Mouse (Mus musculus): ENCODE data around the gene Gm7029.

Gene Gm7029

DNA sequence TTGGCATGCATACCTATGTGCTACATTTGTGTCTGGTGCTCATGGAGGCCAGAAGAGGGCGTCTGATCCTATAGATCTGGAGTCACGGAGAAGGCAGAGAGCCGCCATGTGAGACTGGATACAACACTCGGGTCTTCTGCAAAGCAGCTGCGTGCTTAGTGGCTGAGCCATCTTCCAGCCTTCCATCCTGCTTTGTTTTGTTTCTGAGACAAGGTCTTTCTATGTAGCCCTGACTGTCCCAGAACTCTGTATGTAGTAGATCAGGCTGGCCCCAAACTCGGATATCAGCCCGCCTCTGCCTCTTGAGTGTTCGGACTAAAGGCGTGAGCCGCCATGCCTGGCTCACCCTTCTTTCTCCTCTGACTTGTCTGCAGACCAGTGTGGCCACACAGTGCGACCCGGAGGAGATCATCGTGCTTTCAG is 41.3 kb downstream of the Gm7029 start:
- DNase-seq: no peak

DNA sequence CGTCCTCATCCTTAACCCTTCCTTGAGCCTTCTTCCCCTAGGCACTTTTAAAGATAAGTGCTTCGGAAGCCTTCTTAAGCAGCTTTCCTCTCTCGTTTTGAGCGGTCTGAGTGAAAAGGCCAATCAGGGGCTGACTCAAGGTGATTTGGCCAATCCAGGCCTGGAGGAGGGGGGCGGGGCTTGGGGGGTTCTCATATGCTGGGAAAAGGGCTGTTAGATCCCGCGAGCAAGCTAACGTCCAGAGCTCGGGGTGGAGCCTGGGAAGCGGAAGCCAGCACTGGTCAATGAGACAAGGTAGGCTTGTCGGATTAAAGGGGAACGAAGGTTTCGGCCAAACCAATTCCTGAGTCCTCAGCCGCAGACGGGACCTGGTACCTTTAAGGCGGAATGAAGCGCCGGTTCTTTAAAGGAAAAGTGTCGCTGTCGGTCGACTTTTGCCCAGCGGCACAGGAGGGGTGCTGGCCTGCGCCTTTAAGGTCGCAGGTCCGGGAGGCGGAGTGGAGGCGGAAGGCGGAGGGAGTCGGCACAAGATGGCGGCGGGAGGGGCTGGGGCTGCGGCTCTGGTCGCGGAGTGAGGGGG is 42.1 kb downstream of the Gm7029 start, which contains the start of the genes Tapbp and Zbtb22:
TSS of gene Tapbp (plus strand) at position 229 of the 580 bp plus-strand sequence.
TSS of gene Zbtb22 (plus strand) at position 234 of the 580 bp plus-strand sequence.
- peak; percentile 98 to 99 for DNase-seq

GRCm38 (mm10) chr17:33916294-33916693 is 42.7 kb downstream of the Gm7029 start:
- DNase-seq: no peak

DNA sequence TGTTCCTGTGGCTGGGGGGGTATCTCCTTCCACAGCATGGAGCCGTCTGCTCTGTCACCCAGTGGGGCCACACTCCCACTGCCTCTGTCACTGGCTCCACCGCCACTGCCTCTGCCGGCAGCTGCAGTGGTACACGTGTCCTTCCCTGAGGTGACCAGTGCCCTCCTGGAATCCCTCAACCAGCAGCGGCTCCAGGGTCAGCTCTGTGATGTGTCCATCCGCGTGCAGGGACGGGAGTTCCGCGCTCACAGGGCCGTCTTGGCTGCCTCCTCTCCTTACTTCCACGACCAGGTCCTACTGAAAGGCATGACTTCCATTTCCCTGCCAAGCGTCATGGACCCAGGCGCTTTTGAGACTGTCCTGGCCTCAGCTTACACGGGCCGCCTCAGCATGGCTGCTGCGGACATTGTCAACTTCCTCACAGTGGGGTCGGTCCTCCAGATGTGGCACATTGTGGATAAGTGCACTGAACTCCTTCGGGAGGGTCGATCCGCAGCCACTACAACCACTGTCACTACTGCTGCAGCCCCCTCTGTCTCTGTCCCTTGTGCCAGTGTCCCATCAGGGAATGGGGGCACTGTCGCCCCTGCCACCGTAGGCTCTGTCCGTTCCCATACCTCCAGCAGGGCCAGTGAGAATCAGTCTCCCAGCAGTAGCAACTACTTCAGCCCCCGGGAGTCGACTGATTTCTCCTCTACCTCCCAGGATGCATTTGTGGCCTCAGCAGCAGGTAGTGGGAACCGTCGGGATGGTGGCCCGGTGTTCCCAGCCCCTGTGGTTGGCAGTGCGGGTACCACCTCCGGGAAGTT is 43.4 kb downstream of the Gm7029 start:
- DNase-seq: peak in 1 of 2 experiments; percentile 62

- peak in 1 of 2 experiments; percentile 38 for DNase-seq
Observed at GRCm38 (mm10) chr17:33917656-33918292, 44.1 kb downstream of the Gm7029 start.

DNA sequence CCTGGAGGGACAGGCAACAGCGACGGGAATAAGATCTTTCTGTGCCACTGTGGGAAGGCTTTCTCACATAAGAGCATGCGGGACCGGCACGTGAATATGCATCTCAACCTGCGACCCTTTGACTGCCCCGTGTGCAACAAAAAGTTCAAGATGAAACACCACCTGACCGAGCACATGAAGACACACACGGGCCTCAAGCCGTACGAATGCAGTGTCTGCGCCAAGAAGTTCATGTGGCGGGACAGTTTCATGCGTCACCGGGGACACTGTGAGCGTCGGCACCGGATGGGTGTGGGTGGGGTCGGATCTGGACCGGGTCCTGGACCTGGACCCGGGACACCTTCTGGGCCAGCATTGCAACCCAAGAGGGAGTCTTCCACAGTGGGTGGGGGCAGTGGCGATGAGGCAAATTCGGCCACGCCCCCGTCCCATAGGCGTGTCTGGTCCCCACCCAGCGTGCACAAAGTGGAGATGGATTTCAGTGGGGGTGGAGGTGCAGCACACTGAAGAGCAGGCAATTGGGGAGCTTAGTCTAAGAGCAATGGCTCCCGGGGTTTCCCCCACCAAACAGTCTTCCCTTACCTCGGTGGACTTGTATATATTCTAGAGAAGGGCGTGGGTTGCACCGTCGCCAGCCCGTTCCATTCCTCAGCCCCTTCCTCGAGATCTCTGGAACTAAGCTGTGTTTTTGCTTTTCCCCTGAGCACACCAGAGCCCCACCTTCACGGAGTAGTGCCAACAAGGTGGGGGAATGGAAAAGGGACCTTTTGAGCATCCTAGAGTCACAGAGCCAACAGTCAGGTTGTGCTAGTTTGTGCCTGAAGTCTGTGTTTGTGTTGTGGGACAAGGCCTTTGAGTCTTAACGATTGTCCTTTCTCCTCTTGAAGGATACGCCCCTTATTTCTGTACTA is 44.9 kb downstream of the Gm7029 start:
- peak in 1 of 2 experiments; percentile 54 for DNase-seq

DNA sequence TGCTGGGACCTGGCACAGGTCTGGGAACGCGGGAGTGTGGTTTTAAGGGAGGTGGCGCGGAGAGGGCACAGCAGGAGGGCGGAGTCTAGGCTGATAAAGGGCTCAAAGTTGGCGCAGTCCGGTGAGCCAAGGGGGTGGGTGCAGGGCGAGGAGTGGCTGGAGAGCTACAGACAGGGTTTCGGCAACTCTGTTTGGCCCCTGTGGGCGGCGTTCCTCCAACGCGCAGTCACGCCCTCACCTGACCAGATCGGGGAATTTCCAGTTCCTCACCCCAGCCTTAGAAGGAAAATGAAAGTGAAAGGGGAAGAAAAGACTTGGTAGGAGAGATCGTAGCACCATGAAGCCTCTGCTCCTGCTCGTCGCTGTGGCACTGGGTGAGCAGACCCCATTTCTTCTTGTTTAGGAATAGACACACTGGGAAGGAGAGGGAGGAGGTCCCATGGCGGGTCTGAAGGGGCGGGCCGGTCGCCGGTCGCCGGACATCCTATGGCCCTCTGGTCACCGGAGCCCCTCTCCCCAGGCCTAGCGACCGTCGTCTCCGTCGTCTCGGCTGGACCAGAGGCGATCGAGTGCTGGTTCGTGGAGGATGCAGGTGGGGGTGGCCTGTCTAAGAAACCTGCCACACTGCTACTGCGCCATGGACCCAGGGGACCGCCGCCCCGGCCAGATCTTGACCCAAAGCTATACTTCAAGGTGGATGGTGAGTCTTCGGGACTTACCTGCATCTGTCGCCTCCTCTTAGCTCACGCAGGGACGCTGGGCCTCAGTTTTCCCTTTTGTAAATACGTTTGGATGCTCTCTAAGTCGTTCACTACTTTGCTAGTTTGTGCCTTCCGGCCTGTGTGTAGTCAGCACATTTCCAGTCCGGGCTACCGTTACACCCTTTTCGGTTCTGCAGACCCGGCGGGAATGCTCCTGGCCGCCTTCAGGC is 46.0 kb downstream of the Gm7029 start:
- DNase-seq: peak; percentile 87 to 95

DNA sequence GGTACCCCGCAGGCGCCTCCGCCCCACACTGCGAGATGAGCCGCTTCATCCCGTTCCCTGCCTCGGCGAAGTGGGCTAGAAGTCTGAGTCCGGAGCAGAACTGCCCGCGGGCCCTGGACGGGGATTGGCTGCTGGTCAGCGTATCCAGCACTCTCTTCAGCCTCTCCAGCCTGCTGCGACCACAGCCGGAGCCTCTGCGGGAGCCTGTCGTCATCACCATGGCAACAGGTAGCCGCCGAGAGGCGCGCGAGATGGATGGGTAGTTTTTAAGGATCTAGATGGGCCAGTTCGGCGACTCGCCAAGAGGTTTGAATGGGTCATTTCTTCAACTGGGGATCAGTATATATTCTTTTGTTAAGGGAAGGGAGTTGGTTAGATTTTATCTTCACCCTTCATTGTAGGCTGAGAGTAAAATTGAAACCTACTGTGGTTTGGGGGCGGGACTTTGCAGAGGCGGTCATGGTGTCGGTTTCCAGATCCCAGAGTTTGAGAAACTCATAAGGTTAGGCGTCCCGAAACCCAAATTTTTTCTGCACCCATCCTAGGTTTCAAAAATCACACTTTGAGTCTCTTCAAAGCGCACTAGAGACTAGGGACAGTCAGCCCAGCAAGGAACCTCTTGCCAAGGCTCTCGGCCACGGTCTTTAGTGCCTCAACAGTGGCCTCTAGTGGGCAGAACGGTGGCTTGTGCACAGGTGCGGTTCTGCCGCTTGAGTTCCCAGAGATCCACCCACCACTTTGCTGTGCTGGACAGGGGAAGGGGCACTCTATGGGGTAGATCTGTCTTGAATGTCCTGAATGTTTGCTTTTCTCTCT is 46.9 kb downstream of the Gm7029 start:
- DNase-seq: peak; percentile 92 to 96

DNA sequence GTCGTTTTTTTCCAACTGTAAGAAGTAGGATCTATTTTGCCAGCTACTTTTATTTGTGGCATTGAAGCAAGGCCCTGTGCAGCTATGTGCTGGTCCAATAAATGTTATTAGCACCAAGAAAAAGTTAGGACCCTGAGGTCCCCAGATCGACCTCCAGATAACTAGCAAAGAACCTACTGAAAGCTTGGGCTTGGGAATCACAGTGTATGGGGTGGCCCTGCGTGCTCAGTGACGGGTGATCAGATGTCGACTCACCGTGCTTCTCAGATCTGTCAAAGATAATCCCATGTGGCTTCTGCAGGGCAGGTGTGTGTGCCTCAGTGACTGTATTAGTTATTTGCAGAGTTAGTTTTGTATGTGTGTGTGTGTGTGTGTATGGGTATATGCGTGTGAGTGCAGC is 47.7 kb downstream of the Gm7029 start:
- DNase-seq: peak in 1 of 2 experiments; percentile 38
